Mouse (Mus musculus): Measurements from ENCODE around the gene Cacfd1.

DNA sequence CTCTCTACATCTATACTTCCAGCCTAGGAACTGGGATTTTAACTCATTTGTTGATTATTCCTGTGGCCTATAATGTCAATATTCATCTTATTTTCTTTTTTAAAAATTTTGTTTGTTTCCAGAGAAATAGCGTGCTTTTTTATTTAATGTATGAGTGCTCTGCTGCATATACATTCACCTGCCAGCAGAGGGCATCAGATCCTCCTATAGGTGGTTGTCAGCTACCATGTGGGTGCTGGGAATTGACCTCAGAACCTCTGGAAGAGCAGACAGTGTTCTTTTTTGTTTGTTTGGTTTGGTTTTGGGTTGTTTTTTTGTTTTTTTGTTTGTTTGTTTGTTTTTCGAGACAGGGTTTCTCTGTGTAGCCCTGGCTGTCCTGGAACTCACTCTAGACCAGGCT is 42.5 kb upstream of the Cacfd1 start:
- TF ChIP-seq POLR2A (IDR thresholded peaks at IDR 0.05; ENCODE audit: insufficient read depth, low read depth, low read length) (no peak), CTCF (IDR thresholded peaks at IDR 0.05; ENCODE audit: insufficient read depth, low read depth, low read length) (no peak)
